Mouse (Mus musculus) MEL (cell line): ENCODE results near the gene Prss27. TPM values are rescaled to one million over a fixed set of nuclear protein-coding genes. Genes with fewer than 3 reads are reported as not detected.

Source experiments
- DNase-seq: peaks from one replicate; pipeline ENCODE4 v3.0.0; 2011; ENCODE audit warnings: low read depth, low spot score
- H3K27ac ChIP-seq: 2 replicates; pipeline ENCODE4 v1.5.1; 2012; ENCODE audit warnings: low read depth, mild to moderate bottlenecking, control low read depth, low read length, moderate library complexity; ENCODE audit not compliant: control insufficient read depth
- H3K27me3 ChIP-seq, 2 experiments: fragments of 150-350 bp in 1 of 2; sonication (generic) in 1 of 2; 2 replicates each; pipeline ENCODE4 v1.6.1; 2012; ENCODE audit warnings: low read length in 2 of 2, mild to moderate bottlenecking in 2 of 2, improper control_type of control experiment in 1 of 2, moderate library complexity in 1 of 2; ENCODE audit not compliant: insufficient read depth in 2 of 2, control insufficient read depth in 1 of 2
- H3K36me3 ChIP-seq, 2 experiments: 2 replicates each; pipeline ENCODE4 v1.6.1; 2012 to 2014; ENCODE audit warnings: low read length in 2 of 2, improper control_type of control experiment in 1 of 2, inconsistent platforms in 1 of 2, mild to moderate bottlenecking in 1 of 2; ENCODE audit not compliant: insufficient read depth in 2 of 2, control insufficient read depth in 1 of 2
- H3K4me1 ChIP-seq, 2 experiments: fragments of 150-350 bp in 1 of 2; sonication (generic) in 1 of 2; 2 replicates each; pipeline ENCODE4 v1.6.1; 2012; ENCODE audit warnings: low read length in 2 of 2, improper control_type of control experiment in 1 of 2, mild to moderate bottlenecking in 1 of 2; ENCODE audit not compliant: insufficient read depth in 2 of 2, control insufficient read depth in 1 of 2
- H3K4me3 ChIP-seq, 2 experiments: fragments of 150-350 bp in 1 of 2; sonication (generic) in 1 of 2; 2 replicates each; pipeline ENCODE4 v1.5.1; 2012; ENCODE audit warnings: low read depth in 2 of 2, low read length in 2 of 2, mild to moderate bottlenecking in 2 of 2, moderate library complexity in 2 of 2, control low read depth in 1 of 2, improper control_type of control experiment in 1 of 2; ENCODE audit not compliant: control insufficient read depth in 1 of 2, insufficient read depth in 1 of 2
- H3K79me2 ChIP-seq: 2 replicates; pipeline ENCODE4 v1.6.1; 2012; ENCODE audit warnings: mild to moderate bottlenecking, low read length, moderate library complexity; ENCODE audit not compliant: control insufficient read depth, poor library complexity, insufficient read depth
- H3K9ac ChIP-seq: 2 replicates; pipeline ENCODE4 v1.6.1; 2012; ENCODE audit warnings: low read depth, mild to moderate bottlenecking, control low read depth, low read length, moderate library complexity; ENCODE audit not compliant: control insufficient read depth, poor library complexity, severe bottlenecking
- H3K9me3 ChIP-seq: fragments of 150-350 bp; sonication (generic); replicated peaks from 2 replicates; pipeline ENCODE4 v1.6.1; 2012; ENCODE audit warnings: mild to moderate bottlenecking, low read length, improper control_type of control experiment, moderate library complexity; ENCODE audit not compliant: insufficient read depth
- CHD1 ChIP-seq: IDR thresholded peaks from 2 replicates; pipeline ENCODE4 v1.6.1; 2012; ENCODE audit warnings: low read depth, mild to moderate bottlenecking, inconsistent platforms, low read length, improper control_type of control experiment
- E2F4 ChIP-seq: IDR thresholded peaks from 2 replicates; pipeline ENCODE4 v1.6.1; 2011; ENCODE audit warnings: low read depth, low read length, improper control_type of control experiment, borderline replicate concordance
- ELF1 ChIP-seq: IDR thresholded peaks from 2 replicates; pipeline ENCODE4 v1.6.1; 2014; ENCODE audit warnings: low read depth, mild to moderate bottlenecking, inconsistent platforms, low read length, improper control_type of control experiment, moderate library complexity
- ETS1 ChIP-seq: IDR thresholded peaks from 2 replicates; pipeline ENCODE4 v1.6.1; 2012; ENCODE audit warnings: low read depth, mild to moderate bottlenecking, inconsistent platforms, low read length, improper control_type of control experiment, moderate library complexity
- GABPA ChIP-seq: IDR thresholded peaks from 2 replicates; pipeline ENCODE4 v1.6.1; 2012; ENCODE audit warnings: low read depth, mild to moderate bottlenecking, inconsistent platforms, low read length, improper control_type of control experiment, moderate library complexity
- GATA1 ChIP-seq: IDR thresholded peaks from 2 replicates; pipeline ENCODE4 v1.6.1; 2011; ENCODE audit warnings: low read depth, low read length, improper control_type of control experiment
- HCFC1 ChIP-seq: IDR thresholded peaks from 2 replicates; pipeline ENCODE4 v1.6.1; 2012; ENCODE audit warnings: low read depth, mild to moderate bottlenecking, inconsistent platforms, low read length, improper control_type of control experiment, moderate library complexity
- JUND ChIP-seq: IDR thresholded peaks from 2 replicates; pipeline ENCODE4 v1.6.1; 2011; ENCODE audit warnings: low read depth, mild to moderate bottlenecking, improper control_type of control experiment, low read length
- MAFK ChIP-seq: IDR thresholded peaks from 2 replicates; pipeline ENCODE4 v1.6.1; 2011; ENCODE audit warnings: low read depth, mild to moderate bottlenecking, low read length, improper control_type of control experiment, borderline replicate concordance
- MAX ChIP-seq: IDR thresholded peaks from 2 replicates; pipeline ENCODE4 v1.6.1; 2011; ENCODE audit warnings: low read length, improper control_type of control experiment
- MAZ ChIP-seq: IDR thresholded peaks from 2 replicates; pipeline ENCODE4 v1.6.1; 2012; ENCODE audit warnings: low read depth, mild to moderate bottlenecking, inconsistent platforms, low read length, improper control_type of control experiment
- MXI1 ChIP-seq: IDR thresholded peaks from 2 replicates; pipeline ENCODE4 v1.6.1; 2011; ENCODE audit warnings: mild to moderate bottlenecking, low read depth, low read length, improper control_type of control experiment
- MYB ChIP-seq: IDR thresholded peaks from 2 replicates; pipeline ENCODE4 v1.6.1; 2011; ENCODE audit warnings: mild to moderate bottlenecking, low read depth, low read length, improper control_type of control experiment
- MYC ChIP-seq: IDR thresholded peaks from 2 replicates; pipeline ENCODE4 v1.6.1; 2011; ENCODE audit warnings: low read depth, mild to moderate bottlenecking, low read length, improper control_type of control experiment, moderate library complexity
- NRF1 ChIP-seq: IDR thresholded peaks from 2 replicates; pipeline ENCODE4 v1.6.1; 2014; ENCODE audit warnings: low read depth, mild to moderate bottlenecking, inconsistent platforms, low read length, improper control_type of control experiment, moderate library complexity; ENCODE audit not compliant: poor library complexity, insufficient read depth, severe bottlenecking
- POLR2AphosphoS5 ChIP-seq: IDR thresholded peaks from 2 replicates; pipeline ENCODE4 v1.6.1; 2012; ENCODE audit warnings: low read depth, borderline replicate concordance, mild to moderate bottlenecking, inconsistent platforms, low read length, moderate library complexity, mixed read lengths
- RAD21 ChIP-seq: IDR thresholded peaks from 2 replicates; pipeline ENCODE4 v1.6.1; 2011; ENCODE audit warnings: mild to moderate bottlenecking, low read depth, low read length, improper control_type of control experiment
- RCOR1 ChIP-seq: IDR thresholded peaks from 2 replicates; pipeline ENCODE4 v1.6.1; 2012; ENCODE audit warnings: low read depth, mild to moderate bottlenecking, inconsistent platforms, low read length, improper control_type of control experiment
- SIN3A ChIP-seq: IDR thresholded peaks from 2 replicates; pipeline ENCODE4 v1.6.1; 2012; ENCODE audit warnings: low read length, improper control_type of control experiment, inconsistent platforms
- SMC3 ChIP-seq: IDR thresholded peaks from 2 replicates; pipeline ENCODE4 v1.6.1; 2011; ENCODE audit warnings: low read depth, low read length, improper control_type of control experiment
- TCF12 ChIP-seq: IDR thresholded peaks from 2 replicates; pipeline ENCODE4 v1.6.1; 2014; ENCODE audit warnings: low read depth, mild to moderate bottlenecking, inconsistent platforms, low read length, improper control_type of control experiment, moderate library complexity
- UBTF ChIP-seq: IDR thresholded peaks from 2 replicates; pipeline ENCODE4 v1.6.1; 2012; ENCODE audit warnings: low read depth, mild to moderate bottlenecking, inconsistent platforms, low read length, improper control_type of control experiment, moderate library complexity, borderline replicate concordance; ENCODE audit not compliant: insufficient read depth
- USF2 ChIP-seq, 2 experiments: IDR thresholded peaks; 2 replicates each; pipeline ENCODE4 v1.6.1; 2011 to 2012; ENCODE audit warnings: improper control_type of control experiment in 2 of 2, low read length in 2 of 2, borderline replicate concordance in 1 of 2, inconsistent platforms in 1 of 2, low read depth in 1 of 2, mild to moderate bottlenecking in 1 of 2; ENCODE audit not compliant: insufficient read depth in 1 of 2
- ZKSCAN1 ChIP-seq: IDR thresholded peaks from 2 replicates; pipeline ENCODE4 v1.6.1; 2012; ENCODE audit warnings: low read depth, mild to moderate bottlenecking, inconsistent platforms, low read length, improper control_type of control experiment, moderate library complexity
- ZMIZ1 ChIP-seq: IDR thresholded peaks from 2 replicates; pipeline ENCODE4 v1.6.1; 2012; ENCODE audit warnings: low read depth, mild to moderate bottlenecking, inconsistent platforms, low read length, improper control_type of control experiment, moderate library complexity
- ZNF384 ChIP-seq: IDR thresholded peaks from 2 replicates; pipeline ENCODE4 v1.6.1; 2012; ENCODE audit warnings: low read depth, mild to moderate bottlenecking, inconsistent platforms, low read length, improper control_type of control experiment
- polyA plus RNA-seq, 2 experiments: library from polyadenylated mRNA; stranded (reverse) in 1 of 2; unstranded in 1 of 2; fragments of >175 nt in 1 of 2; fragments of >200 nt in 1 of 2; gene quantifications; 2 replicates each; pipeline versions ENCODE4 v1.2.1 to v1.2.4; 2012; ENCODE audit warnings: low replicate concordance in 2 of 2, low read depth in 1 of 2; ENCODE audit not compliant: insufficient read length in 2 of 2, insufficient read depth in 1 of 2, missing spikeins in 1 of 2
- total RNA-seq: library from RNA; depleted of rRNA; stranded (reverse); fragments of 300-350 nt; gene quantifications from 2 replicates; pipeline ENCODE4 v1.2.3, GENCODE M21; 2012

Gene Prss27
- total and polyA plus RNA-seq, 3 experiments: not detected

DNA sequence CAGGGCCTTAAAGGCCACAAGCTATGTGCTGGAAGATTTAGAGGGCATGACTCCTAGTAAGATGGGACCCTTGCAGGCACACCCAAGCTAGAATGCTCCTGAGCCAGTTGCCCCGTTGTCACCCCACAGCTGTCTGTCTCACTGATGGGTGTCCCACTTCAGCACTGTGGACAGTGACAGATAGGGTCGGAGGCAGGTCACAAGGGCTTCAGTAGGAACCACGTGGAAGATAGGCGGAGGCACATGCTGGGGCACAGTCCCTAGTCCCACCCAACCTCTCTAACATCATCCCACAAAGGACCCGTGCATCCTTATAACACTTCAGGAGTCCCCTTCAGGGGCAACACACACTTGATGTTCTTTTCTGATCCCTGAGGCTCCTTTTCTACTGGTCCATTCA, 8.1 kb downstream of the Prss27 start:
- Histone ChIP-seq H3K9ac (no peak overlapping the region), H3K9me3 (no peaks in the 10 kb centered on the region), H3K79me2 (no peaks in the 10 kb centered on the region), H3K27me3 (no peaks in the 10 kb centered on the region), H3K27ac (no peak overlapping the region), H3K36me3 (no peaks in the 10 kb centered on the region), H3K4me1 (no peaks in the 10 kb centered on the region), H3K4me3 (no peak overlapping the region)
- DNase-seq: peak; percentile 32
- TF ChIP-seq MAX (no peak), E2F4 (no peak), MAFK (no peak), HCFC1 (no peak), UBTF (no peak), MYB (no peak), JUND (no peak), TCF12 (no peak), GABPA (no peak), POLR2AphosphoS5 (no peak), RAD21 (no peak), ELF1 (no peak), MAZ (no peak), NRF1 (no peak), USF2 (IDR thresholded peaks at IDR 0.05; ENCODE audit: borderline replicate concordance in 1 of 2, insufficient read depth in 1 of 2, low read depth in 1 of 2, low read length in 2 of 2) (no peak), SIN3A (peak; percentile 46; the same call in 1 of the 2 replicates), MXI1 (peak; percentile 56; the same call in 1 of the 2 replicates)
- TF ChIP-seq, all 39 proteins: peak for 2

DNA sequence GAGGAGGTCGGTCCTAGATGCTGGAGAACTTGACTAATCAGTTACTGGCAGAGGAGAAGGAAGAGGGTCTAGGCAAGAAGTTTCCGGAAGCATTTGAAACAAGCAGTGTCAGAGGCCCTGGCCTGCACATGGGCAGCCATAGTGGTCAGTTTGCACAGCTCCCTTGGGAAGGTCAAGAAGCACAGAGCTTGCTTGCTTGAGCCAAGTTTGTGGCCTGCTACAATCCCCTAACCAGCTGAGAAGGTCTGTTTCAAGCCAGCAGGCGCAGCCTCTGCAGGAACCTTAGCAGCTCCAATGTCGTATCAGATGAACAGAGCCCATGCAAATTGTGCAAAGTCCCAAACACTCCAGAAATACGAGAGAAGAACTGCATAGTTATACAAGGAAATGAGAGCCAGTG, 10.1 kb downstream of the Prss27 start:
- H3K27ac ChIP-seq: no peak overlapping the region
- no peaks in the 10 kb centered on the region for H3K36me3 ChIP-seq
- no peak overlapping the region for H3K4me3 ChIP-seq

More for the DNA sequence above, 10.1 kb downstream of the Prss27 start:
- DNase-seq: no peak
- H3K27me3 ChIP-seq: no peaks in the 10 kb centered on the region
- H3K4me1 ChIP-seq: no peaks in the 10 kb centered on the region
- H3K79me2 ChIP-seq: no peaks in the 10 kb centered on the region
- H3K9ac ChIP-seq: no peak overlapping the region
- no peak for TF ChIP-seq MAX
- TF ChIP-seq ZKSCAN1: no peak
- TF ChIP-seq MAFK: no peak
- TF ChIP-seq CHD1: no peak
- no peak for TF ChIP-seq MYC
- no peak for TF ChIP-seq RCOR1
- no peak for TF ChIP-seq SMC3
- no peak for TF ChIP-seq TCF12
- TF ChIP-seq RAD21: no peak
- TF ChIP-seq GABPA: no peak
- no peak for TF ChIP-seq ETS1
- no peak for TF ChIP-seq ZNF384
- no peak for TF ChIP-seq MAZ
- TF ChIP-seq ZMIZ1: no peak
- TF ChIP-seq UBTF: no peak
- TF ChIP-seq GATA1: no peak
- no peaks in the 10 kb centered on the region for H3K9me3 ChIP-seq
